Mouse (Mus musculus): ENCODE measurements around the gene Mmp9. TPM values are rescaled to one million over a fixed set of nuclear protein-coding genes. Genes with fewer than 3 reads are reported as not detected.
A peak's percentile ranks its signal among the peaks of the same experiment; 100 is the strongest.

Mmp9 gene
- polyA plus RNA-seq, 1 experiment: 29.1 TPM

DNA sequence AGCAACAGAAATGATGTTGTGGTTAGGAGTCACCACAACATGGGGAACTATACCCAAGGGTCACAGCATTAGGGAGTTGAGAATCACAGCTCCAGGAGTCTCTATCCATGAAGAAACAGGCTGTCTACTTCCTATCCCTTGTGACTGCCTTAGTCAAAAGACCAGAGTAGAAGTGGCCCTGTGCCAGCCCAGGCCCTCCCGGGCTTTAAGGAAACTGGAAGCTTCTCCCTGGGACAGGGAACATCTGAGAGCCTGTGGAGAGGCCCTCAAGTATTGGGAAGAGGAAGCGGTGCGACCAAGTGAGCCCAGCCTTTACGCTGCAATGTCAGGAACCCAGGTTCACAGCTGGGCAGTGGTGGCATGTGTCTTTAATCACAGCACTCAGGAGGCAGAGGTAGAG, 4.6 kb upstream of the Mmp9 start:
- 33% methylated on average over 4 of the region's 4 CpGs for WGBS
- H3K4me3 ChIP-seq (ENCODE audit: control insufficient read depth, insufficient read depth, low read length): no peak overlapping the region
- peaks cover 33% of the 10 kb centered on the region for H3K4me1 ChIP-seq (replicated peaks; ENCODE audit: control insufficient read depth, insufficient read depth, low read length)
- TF ChIP-seq POLR2A (IDR thresholded peaks at IDR 0.05; ENCODE audit: control insufficient read depth, extremely low read depth, insufficient read depth, low read length, poor library complexity) (no peak), CTCF (IDR thresholded peaks at IDR 0.05; ENCODE audit: borderline replicate concordance, control insufficient read depth, extremely low read depth, insufficient read depth, low read length, poor library complexity) (no peak)
- H3K36me3 ChIP-seq (ENCODE audit: control insufficient read depth, insufficient read depth, low read length): no peaks in the 10 kb centered on the region
- no peak overlapping the region for H3K27ac ChIP-seq (ENCODE audit: control insufficient read depth, insufficient read depth, low read length)
- no peak for DNase-seq
- peaks cover 13% of the 10 kb centered on the region; the same call in 1 of the 2 replicates for H3K27me3 ChIP-seq (ENCODE audit: control insufficient read depth, insufficient read depth, low read length)

DNA sequence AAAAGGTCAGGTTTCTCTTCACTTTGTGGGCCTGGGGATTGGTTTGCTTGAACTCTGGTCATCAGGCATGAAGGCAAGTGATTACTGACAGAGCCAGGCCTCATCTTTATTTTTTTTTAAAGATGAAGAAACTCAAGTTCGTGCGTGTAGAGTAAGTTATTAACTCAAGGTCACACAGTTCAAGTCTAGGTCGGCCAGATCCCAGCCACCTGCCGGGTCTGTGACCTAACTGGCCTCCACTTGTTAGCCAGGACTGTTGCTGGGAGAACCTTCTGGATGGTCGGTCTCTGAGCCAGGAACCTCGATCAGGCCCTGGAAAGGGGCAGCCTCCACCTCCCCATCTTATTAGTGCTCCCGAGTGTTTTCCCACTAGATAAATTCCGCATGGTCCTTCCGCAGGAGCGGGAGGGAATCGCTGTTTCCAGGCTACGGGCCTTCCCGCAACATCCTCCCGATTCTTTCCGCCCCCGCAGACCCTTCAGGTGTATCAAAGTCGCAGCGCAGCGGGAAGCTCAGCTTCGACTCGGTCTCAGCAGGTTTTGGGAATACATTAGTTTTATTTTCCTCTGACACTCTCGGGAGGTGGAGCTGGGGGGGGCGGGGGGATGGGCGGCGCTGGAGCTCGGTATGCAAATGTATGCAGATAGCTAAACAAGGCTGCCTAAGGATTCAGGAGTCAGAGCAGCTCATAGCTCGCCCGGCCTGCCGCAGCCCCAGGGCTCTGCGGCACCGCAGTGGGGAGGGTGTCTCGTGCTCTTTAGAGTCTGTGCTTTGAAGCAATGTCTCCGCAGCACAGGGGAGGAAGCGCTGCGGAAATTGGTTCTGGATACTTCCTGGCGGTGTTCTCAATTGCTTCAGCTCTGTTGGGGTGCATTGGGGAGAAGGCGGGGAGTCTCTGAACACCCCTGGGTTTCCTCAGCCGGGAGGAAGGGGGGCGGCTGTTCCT, 2.2 kb upstream of the Mmp9 start:
- 12% methylated on average over 39 of the region's 39 CpGs for WGBS
- 0 out of 2 replicates have a peak, but pooled peaks have one; percentile 16 for TF ChIP-seq CTCF (IDR thresholded peaks at IDR 0.05; ENCODE audit: borderline replicate concordance, control insufficient read depth, extremely low read depth, insufficient read depth, low read length, poor library complexity)
- no peak for TF ChIP-seq POLR2A (IDR thresholded peaks at IDR 0.05; ENCODE audit: control insufficient read depth, extremely low read depth, insufficient read depth, low read length, poor library complexity)
- H3K36me3 ChIP-seq (ENCODE audit: control insufficient read depth, insufficient read depth, low read length): no peaks in the 10 kb centered on the region
- no peak overlapping the region for H3K27ac ChIP-seq (ENCODE audit: control insufficient read depth, insufficient read depth, low read length)
- peaks cover 13% of the 10 kb centered on the region; the same call in 1 of the 2 replicates for H3K27me3 ChIP-seq (ENCODE audit: control insufficient read depth, insufficient read depth, low read length)
- H3K4me1 ChIP-seq (replicated peaks; ENCODE audit: control insufficient read depth, insufficient read depth, low read length): peaks cover 53% of the 10 kb centered on the region
- H3K4me3 ChIP-seq (ENCODE audit: control insufficient read depth, insufficient read depth, low read length): no peak overlapping the region
- DNase-seq: peak; percentile 72

DNA sequence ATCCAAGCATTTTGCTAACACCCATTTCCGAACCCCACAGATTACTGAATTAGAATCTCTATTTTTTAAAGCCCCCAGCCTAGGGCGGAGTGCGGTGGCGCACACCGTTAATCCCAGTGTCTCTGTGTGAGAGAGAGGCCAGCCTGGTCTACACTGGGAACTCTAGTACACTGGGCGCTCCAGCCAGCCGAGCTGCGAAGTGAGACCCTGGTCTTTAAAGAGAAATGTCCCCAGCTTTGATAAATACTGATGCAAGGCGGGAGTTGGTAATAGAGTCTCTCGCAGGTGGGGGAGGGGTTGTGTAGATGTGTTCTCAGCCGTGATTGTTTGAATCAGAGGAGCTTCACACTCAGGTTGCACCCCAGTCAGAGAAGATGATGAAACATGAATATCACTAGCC, 1.5 kb upstream of the Mmp9 start:
- no peak for TF ChIP-seq POLR2A (IDR thresholded peaks at IDR 0.05; ENCODE audit: control insufficient read depth, extremely low read depth, insufficient read depth, low read length, poor library complexity)
- TF ChIP-seq CTCF (IDR thresholded peaks at IDR 0.05; ENCODE audit: borderline replicate concordance, control insufficient read depth, extremely low read depth, insufficient read depth, low read length, poor library complexity): no peak
- no peaks in the 10 kb centered on the region for H3K36me3 ChIP-seq (ENCODE audit: control insufficient read depth, insufficient read depth, low read length)
- peaks cover 52% of the 10 kb centered on the region for H3K4me1 ChIP-seq (replicated peaks; ENCODE audit: control insufficient read depth, insufficient read depth, low read length)
- DNase-seq: no peak
- H3K27me3 ChIP-seq (ENCODE audit: control insufficient read depth, insufficient read depth, low read length): peaks cover 12% of the 10 kb centered on the region; the same call in 1 of the 2 replicates
- 7% methylated on average over 11 of the region's 11 CpGs for WGBS
- no peak overlapping the region for H3K4me3 ChIP-seq (ENCODE audit: control insufficient read depth, insufficient read depth, low read length)
- H3K27ac ChIP-seq (ENCODE audit: control insufficient read depth, insufficient read depth, low read length): no peak overlapping the region

DNA sequence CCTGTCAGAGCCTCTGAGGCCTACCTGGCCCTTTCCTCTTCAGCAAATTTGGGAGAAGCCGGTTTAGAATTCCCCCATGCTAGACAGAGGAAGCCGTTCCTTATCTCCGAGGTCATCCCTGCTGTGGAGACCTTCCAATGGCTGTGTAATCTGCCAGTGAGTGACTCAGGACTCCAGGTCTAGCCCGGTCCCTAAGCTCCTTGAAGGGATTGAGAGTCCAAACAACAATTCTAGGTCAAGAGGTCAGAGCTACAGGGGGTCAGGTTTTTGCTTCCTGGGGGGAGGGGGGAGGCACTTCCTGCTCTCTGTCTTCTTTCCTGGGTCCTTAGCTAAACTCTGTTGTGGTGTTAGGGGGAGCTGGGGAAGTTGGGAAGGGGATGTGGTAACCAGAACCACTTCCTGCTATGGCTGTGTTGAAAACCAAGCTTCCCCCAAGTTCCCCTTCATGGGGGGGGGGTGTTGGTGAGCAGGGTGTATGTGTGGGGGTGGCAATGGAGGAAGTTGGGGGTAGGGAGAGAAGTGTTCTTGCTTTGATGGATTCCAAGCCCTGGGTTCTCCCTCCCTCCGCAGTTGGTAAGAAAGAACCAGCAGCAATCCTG, 2.2 kb downstream of the Mmp9 start:
- Histone ChIP-seq H3K27ac (ENCODE audit: control insufficient read depth, insufficient read depth, low read length) (no peak overlapping the region), H3K27me3 (ENCODE audit: control insufficient read depth, insufficient read depth, low read length) (peaks cover 8% of the 10 kb centered on the region; the same call in 1 of the 2 replicates), H3K4me1 (replicated peaks; ENCODE audit: control insufficient read depth, insufficient read depth, low read length) (peaks cover 56% of the 10 kb centered on the region), H3K4me3 (ENCODE audit: control insufficient read depth, insufficient read depth, low read length) (no peak overlapping the region), H3K36me3 (ENCODE audit: control insufficient read depth, insufficient read depth, low read length) (no peaks in the 10 kb centered on the region)
- TF ChIP-seq CTCF (IDR thresholded peaks at IDR 0.05; ENCODE audit: borderline replicate concordance, control insufficient read depth, extremely low read depth, insufficient read depth, low read length, poor library complexity) (no peak), POLR2A (IDR thresholded peaks at IDR 0.05; ENCODE audit: control insufficient read depth, extremely low read depth, insufficient read depth, low read length, poor library complexity) (no peak)
- DNase-seq: peak; percentile 77
- 2% methylated on average over 5 of the region's 5 CpGs for WGBS

DNA sequence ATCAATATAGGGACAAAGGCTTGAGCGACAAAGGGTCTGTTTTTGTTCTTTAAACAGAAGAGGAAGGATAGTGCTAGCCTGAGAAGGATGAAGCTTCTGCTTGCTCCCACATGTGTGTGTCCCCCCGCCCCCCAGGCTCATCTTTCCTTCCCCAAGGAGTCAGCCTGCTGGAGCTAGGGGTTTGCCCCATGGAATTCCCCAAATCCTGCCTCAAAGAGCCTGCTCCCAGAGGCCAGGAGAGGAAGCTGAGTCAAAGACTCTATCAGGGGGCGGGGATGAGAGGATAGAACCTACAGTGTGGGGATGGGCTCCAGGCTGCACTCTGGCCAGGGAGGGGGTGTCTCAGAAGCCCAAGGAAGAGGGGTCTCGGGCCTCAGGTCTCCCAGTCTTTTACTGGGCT, 6.9 kb downstream of the Mmp9 start:
- no peak overlapping the region for H3K27ac ChIP-seq (ENCODE audit: control insufficient read depth, insufficient read depth, low read length)
- DNase-seq: no peak
- peaks cover 13% of the 10 kb centered on the region; the same call in 1 of the 2 replicates for H3K27me3 ChIP-seq (ENCODE audit: control insufficient read depth, insufficient read depth, low read length)
- no peak for TF ChIP-seq POLR2A (IDR thresholded peaks at IDR 0.05; ENCODE audit: control insufficient read depth, extremely low read depth, insufficient read depth, low read length, poor library complexity)
- 15% methylated on average over 4 of the region's 4 CpGs for WGBS
- no peaks in the 10 kb centered on the region for H3K36me3 ChIP-seq (ENCODE audit: control insufficient read depth, insufficient read depth, low read length)
- H3K4me1 ChIP-seq (replicated peaks; ENCODE audit: control insufficient read depth, insufficient read depth, low read length): peaks cover 21% of the 10 kb centered on the region
- H3K4me3 ChIP-seq (ENCODE audit: control insufficient read depth, insufficient read depth, low read length): no peak overlapping the region

DNA sequence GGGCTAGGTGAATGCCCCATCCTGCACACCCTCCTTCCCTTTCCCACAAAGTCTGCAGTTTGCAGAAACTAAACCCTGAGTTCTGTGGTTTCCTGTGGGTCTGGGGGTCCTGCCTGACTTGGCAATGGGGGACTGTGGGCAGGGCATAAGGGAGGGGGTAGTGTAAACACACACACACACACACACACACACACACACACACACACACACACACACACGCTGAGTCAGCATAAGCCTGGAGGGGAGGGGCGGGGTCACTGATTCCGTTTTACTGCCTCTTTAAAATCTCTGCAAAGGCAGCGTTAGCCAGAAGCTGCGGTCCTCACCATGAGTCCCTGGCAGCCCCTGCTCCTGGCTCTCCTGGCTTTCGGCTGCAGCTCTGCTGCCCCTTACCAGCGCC, 7.3 kb downstream of the Mmp9 start:
- TF ChIP-seq POLR2A (IDR thresholded peaks at IDR 0.05; ENCODE audit: control insufficient read depth, extremely low read depth, insufficient read depth, low read length, poor library complexity) (no peak), CTCF (IDR thresholded peaks at IDR 0.05; ENCODE audit: borderline replicate concordance, control insufficient read depth, extremely low read depth, insufficient read depth, low read length, poor library complexity) (no peak)
- no peak for DNase-seq
- Histone ChIP-seq H3K27me3 (ENCODE audit: control insufficient read depth, insufficient read depth, low read length) (peaks cover 13% of the 10 kb centered on the region; the same call in 1 of the 2 replicates), H3K4me1 (replicated peaks; ENCODE audit: control insufficient read depth, insufficient read depth, low read length) (peaks cover 17% of the 10 kb centered on the region), H3K36me3 (ENCODE audit: control insufficient read depth, insufficient read depth, low read length) (no peaks in the 10 kb centered on the region), H3K4me3 (ENCODE audit: control insufficient read depth, insufficient read depth, low read length) (no peak overlapping the region), H3K27ac (ENCODE audit: control insufficient read depth, insufficient read depth, low read length) (no peak overlapping the region)
- WGBS: under 1% methylated on average over 7 of the region's 7 CpGs
